Mouse (Mus musculus) midbrain, embryonic 13.5 days (tissue): Measurements from ENCODE around the gene Vps13d. TPM values are rescaled to one million over a fixed set of nuclear protein-coding genes. Genes with fewer than 3 reads are reported as not detected.
A peak's percentile ranks its signal among the peaks of the same experiment; 100 is the strongest.

ENCODE experiments used
- ATAC-seq: fragments of 200-750 bp; cut with Nextera tagmentation; 2 replicates; pipeline ENCODE4 v1.8.0; 2017; ENCODE audit warnings: mild to moderate bottlenecking, moderate TSS enrichment, moderate library complexity
- H3K27ac ChIP-seq: fragments of 300-500 bp; sonication (generic); 2 replicates; pipeline ENCODE4 v1.5.1; 2015; ENCODE audit warnings: inconsistent platforms, mild to moderate bottlenecking, moderate library complexity
- H3K27me3 ChIP-seq: fragments of 300-500 bp; sonication (generic); 2 replicates; pipeline ENCODE4 v1.6.1; 2015; ENCODE audit warnings: mild to moderate bottlenecking, inconsistent platforms
- H3K36me3 ChIP-seq: fragments of 300-500 bp; sonication (generic); 2 replicates; pipeline ENCODE4 v1.6.1; 2015; ENCODE audit warnings: mild to moderate bottlenecking, inconsistent platforms
- H3K4me1 ChIP-seq: fragments of 300-500 bp; sonication (generic); replicated peaks from 2 replicates; pipeline ENCODE4 v1.6.1; 2015; ENCODE audit warnings: inconsistent platforms
- H3K4me2 ChIP-seq: fragments of 300-500 bp; sonication (generic); replicated peaks from 2 replicates; pipeline ENCODE4 v1.6.1; 2015; ENCODE audit warnings: moderate library complexity, mild to moderate bottlenecking, inconsistent platforms
- H3K4me3 ChIP-seq: fragments of 300-500 bp; sonication (generic); replicated peaks from 2 replicates; pipeline ENCODE4 v1.5.1; 2015; ENCODE audit warnings: mild to moderate bottlenecking, inconsistent platforms
- H3K9ac ChIP-seq: fragments of 300-500 bp; sonication (generic); replicated peaks from 2 replicates; pipeline ENCODE4 v1.6.1; 2015; ENCODE audit warnings: mild to moderate bottlenecking, inconsistent platforms
- H3K9me3 ChIP-seq: fragments of 300-500 bp; sonication (generic); 2 replicates; pipeline ENCODE4 v1.6.1; 2016; ENCODE audit warnings: mild to moderate bottlenecking, inconsistent platforms
- WGBS: fragments of 180-500 bp; shearing (Covaris S2); methylation state at CpG from one replicate; pipeline ENCODE4 v1.1.7; 2015; 5-methylcytosine and 5-hydroxymethylcytosine counted together
- polyA plus RNA-seq: library from polyadenylated mRNA; unstranded; fragments of >200 nt; fragmentation: Nextera tagmentation; extraction: Ambion mirVana; gene quantifications from 2 replicates; pipeline ENCODE4 v1.2.1, GENCODE M21; 2015

Gene Vps13d
- polyA plus RNA-seq, 1 experiment from 2014 or later = 9.4 TPM

DNA sequence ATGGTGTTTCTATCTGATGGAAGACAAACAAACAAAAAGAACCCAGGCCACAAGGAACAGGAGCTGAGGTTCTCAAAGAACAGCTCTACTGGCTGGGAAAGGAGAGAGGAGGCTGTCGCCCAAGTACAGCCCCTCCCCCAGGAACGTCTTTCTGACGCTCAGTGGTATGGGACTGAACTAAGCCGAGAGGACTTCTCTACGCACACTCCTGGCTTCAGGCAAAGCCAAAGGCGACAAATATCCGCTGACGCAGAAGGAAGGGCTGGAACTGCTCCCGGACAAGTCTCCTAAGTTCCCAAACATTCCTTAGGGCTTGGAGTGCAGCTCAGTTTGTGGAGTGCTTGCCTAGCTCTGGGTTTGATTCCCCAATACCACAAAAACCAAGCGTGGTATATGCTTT lies 264.4 kb downstream of the Vps13d start:
- H3K9me3 ChIP-seq = no peaks in the 10 kb centered on the region
- no peaks in the 10 kb centered on the region for H3K27me3 ChIP-seq
- H3K36me3 ChIP-seq = no peaks in the 10 kb centered on the region
- H3K4me1 ChIP-seq = no peaks in the 10 kb centered on the region
- peak overlapping the region; percentile 14; the same call in 1 of the 2 replicates for H3K27ac ChIP-seq
- H3K4me2 ChIP-seq = no peak overlapping the region
- ATAC-seq = peak; percentile 61; the same call in 1 of the 2 replicates
- H3K4me3 ChIP-seq = no peak overlapping the region
- no peak overlapping the region for H3K9ac ChIP-seq
- WGBS = 43% methylated on average over 10 of the region's 10 CpGs

DNA sequence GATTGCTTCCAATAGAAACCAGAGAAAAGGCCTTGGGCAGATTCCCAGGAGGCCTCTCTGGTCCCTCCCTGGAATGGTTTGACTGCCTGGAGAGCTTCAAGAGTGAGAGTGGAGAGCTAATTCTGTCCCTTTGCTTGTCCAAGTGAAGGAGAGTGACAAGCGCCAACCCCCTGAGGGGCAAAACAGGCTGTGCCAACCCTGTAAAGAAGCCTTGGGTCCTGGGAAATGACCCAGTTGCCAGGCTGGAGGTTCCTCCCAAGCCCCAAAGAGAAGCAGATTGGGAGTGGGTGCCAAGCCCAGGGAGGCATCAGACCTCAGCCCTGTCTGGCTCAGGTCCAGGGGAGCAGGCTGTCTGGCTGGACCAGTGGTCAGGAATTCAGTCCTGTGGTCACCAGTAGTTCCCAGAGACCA lies 265.0 kb downstream of the Vps13d start:
- peak; percentile 74 for ATAC-seq

DNA sequence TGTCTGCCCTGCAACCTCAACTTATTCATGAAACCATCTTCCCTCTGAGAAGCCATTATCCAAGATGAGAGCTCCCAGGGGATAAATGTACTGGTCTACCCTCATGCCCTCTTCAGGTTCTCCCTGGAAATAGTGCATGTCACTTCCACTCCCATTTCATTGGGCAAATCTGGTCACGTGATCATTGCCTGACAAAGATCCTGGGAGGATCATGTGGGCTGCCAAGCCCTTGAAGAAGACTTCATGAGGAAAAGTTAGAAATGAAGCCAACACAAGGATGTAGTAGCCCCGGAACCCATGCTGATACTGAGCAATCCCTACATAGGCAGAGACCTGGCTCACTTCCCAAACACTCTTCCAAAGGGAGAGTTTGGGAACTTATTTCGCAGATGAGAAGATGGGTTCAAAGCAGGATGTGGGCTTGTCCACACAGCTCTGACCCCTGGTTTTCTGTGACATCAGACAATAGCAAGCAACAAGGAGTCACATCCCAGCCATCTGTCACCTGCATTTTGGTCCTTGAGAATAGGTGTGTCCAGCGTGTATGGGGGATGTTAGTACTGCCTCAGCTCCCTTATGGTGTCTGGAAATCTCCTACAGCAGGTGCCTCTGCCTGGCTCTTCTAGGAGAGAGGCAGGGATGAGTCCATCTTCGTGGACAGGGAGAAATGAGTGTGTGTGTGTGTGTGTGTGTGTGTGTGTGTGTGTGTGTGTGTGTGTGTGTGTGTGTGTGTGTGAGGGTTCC lies 265.9 kb downstream of the Vps13d start:
- H3K9ac ChIP-seq = no peak overlapping the region
- no peak overlapping the region for H3K4me3 ChIP-seq
- ATAC-seq = no peak
- H3K4me2 ChIP-seq = no peak overlapping the region
- no peak overlapping the region for H3K27ac ChIP-seq
- no peaks in the 10 kb centered on the region for H3K9me3 ChIP-seq
- no peaks in the 10 kb centered on the region for H3K36me3 ChIP-seq
- no peaks in the 10 kb centered on the region for H3K4me1 ChIP-seq
- WGBS = 91% methylated on average over 5 of the region's 5 CpGs
- no peaks in the 10 kb centered on the region for H3K27me3 ChIP-seq

More for the DNA sequence above, 265.0 kb downstream of the Vps13d start:
- WGBS = 96% methylated on average over 1 of the region's 1 CpGs
- Histone ChIP-seq H3K4me1 (no peaks in the 10 kb centered on the region), H3K27me3 (no peaks in the 10 kb centered on the region), H3K4me2 (no peak overlapping the region), H3K9ac (no peak overlapping the region), H3K27ac (no peak overlapping the region), H3K4me3 (no peak overlapping the region), H3K9me3 (no peaks in the 10 kb centered on the region), H3K36me3 (no peaks in the 10 kb centered on the region)

Other genes with a start within 250 kb of the Vps13d start
- gene Tnfrsf1b, start 51.9 kb upstream of the Vps13d start, polyA plus RNA-seq = 1.8 and 2.0 TPM in 2 replicates
- 0.07 and 0.24 TPM in 2 replicates for gene Tnfrsf8, start 120.2 kb upstream of the Vps13d start, polyA plus RNA-seq